Mouse (Mus musculus) MEL (cell line): ENCODE results near the gene Mrps18a. TPM values are rescaled to one million over a fixed set of nuclear protein-coding genes. Genes with fewer than 3 reads are reported as not detected.

Experiments
- DNase-seq: peaks from one replicate; pipeline ENCODE4 v3.0.0; 2011; ENCODE audit warnings: low read depth, low spot score
- H3K27ac ChIP-seq: 2 replicates; pipeline ENCODE4 v1.5.1; 2012; ENCODE audit warnings: low read depth, mild to moderate bottlenecking, control low read depth, low read length, moderate library complexity; ENCODE audit not compliant: control insufficient read depth
- H3K27me3 ChIP-seq, 2 experiments: fragments of 150-350 bp in 1 of 2; sonication (generic) in 1 of 2; 2 replicates each; pipeline ENCODE4 v1.6.1; 2012; ENCODE audit warnings: low read length in 2 of 2, mild to moderate bottlenecking in 2 of 2, improper control_type of control experiment in 1 of 2, moderate library complexity in 1 of 2; ENCODE audit not compliant: insufficient read depth in 2 of 2, control insufficient read depth in 1 of 2
- H3K36me3 ChIP-seq, 2 experiments: 2 replicates each; pipeline ENCODE4 v1.6.1; 2012 to 2014; ENCODE audit warnings: low read length in 2 of 2, improper control_type of control experiment in 1 of 2, inconsistent platforms in 1 of 2, mild to moderate bottlenecking in 1 of 2; ENCODE audit not compliant: insufficient read depth in 2 of 2, control insufficient read depth in 1 of 2
- H3K4me1 ChIP-seq, 2 experiments: fragments of 150-350 bp in 1 of 2; sonication (generic) in 1 of 2; 2 replicates each; pipeline ENCODE4 v1.6.1; 2012; ENCODE audit warnings: low read length in 2 of 2, improper control_type of control experiment in 1 of 2, mild to moderate bottlenecking in 1 of 2; ENCODE audit not compliant: insufficient read depth in 2 of 2, control insufficient read depth in 1 of 2
- H3K4me3 ChIP-seq, 2 experiments: fragments of 150-350 bp in 1 of 2; sonication (generic) in 1 of 2; 2 replicates each; pipeline ENCODE4 v1.5.1; 2012; ENCODE audit warnings: low read depth in 2 of 2, low read length in 2 of 2, mild to moderate bottlenecking in 2 of 2, moderate library complexity in 2 of 2, control low read depth in 1 of 2, improper control_type of control experiment in 1 of 2; ENCODE audit not compliant: control insufficient read depth in 1 of 2, insufficient read depth in 1 of 2
- H3K79me2 ChIP-seq: 2 replicates; pipeline ENCODE4 v1.6.1; 2012; ENCODE audit warnings: mild to moderate bottlenecking, low read length, moderate library complexity; ENCODE audit not compliant: control insufficient read depth, poor library complexity, insufficient read depth
- H3K9ac ChIP-seq: 2 replicates; pipeline ENCODE4 v1.6.1; 2012; ENCODE audit warnings: low read depth, mild to moderate bottlenecking, control low read depth, low read length, moderate library complexity; ENCODE audit not compliant: control insufficient read depth, poor library complexity, severe bottlenecking
- H3K9me3 ChIP-seq: fragments of 150-350 bp; sonication (generic); replicated peaks from 2 replicates; pipeline ENCODE4 v1.6.1; 2012; ENCODE audit warnings: mild to moderate bottlenecking, low read length, improper control_type of control experiment, moderate library complexity; ENCODE audit not compliant: insufficient read depth
- BHLHE40 ChIP-seq: IDR thresholded peaks from 2 replicates; pipeline ENCODE4 v1.6.1; 2012; ENCODE audit warnings: low read depth, mild to moderate bottlenecking, inconsistent platforms, low read length, improper control_type of control experiment, borderline replicate concordance
- CHD1 ChIP-seq: IDR thresholded peaks from 2 replicates; pipeline ENCODE4 v1.6.1; 2012; ENCODE audit warnings: low read depth, mild to moderate bottlenecking, inconsistent platforms, low read length, improper control_type of control experiment
- EP300 ChIP-seq, 2 experiments: IDR thresholded peaks; 2 replicates each; pipeline ENCODE4 v1.6.1; 2011; ENCODE audit warnings: improper control_type of control experiment in 2 of 2, low read length in 2 of 2, low read depth in 1 of 2, mild to moderate bottlenecking in 1 of 2
- ETS1 ChIP-seq: IDR thresholded peaks from 2 replicates; pipeline ENCODE4 v1.6.1; 2012; ENCODE audit warnings: low read depth, mild to moderate bottlenecking, inconsistent platforms, low read length, improper control_type of control experiment, moderate library complexity
- GATA1 ChIP-seq: IDR thresholded peaks from 2 replicates; pipeline ENCODE4 v1.6.1; 2011; ENCODE audit warnings: low read depth, low read length, improper control_type of control experiment
- KAT2A ChIP-seq: conservative IDR thresholded peaks from 2 replicates; pipeline ENCODE4 v1.6.1; 2012; ENCODE audit warnings: low read depth, low read length, improper control_type of control experiment, inconsistent platforms
- MAX ChIP-seq: IDR thresholded peaks from 2 replicates; pipeline ENCODE4 v1.6.1; 2011; ENCODE audit warnings: low read length, improper control_type of control experiment
- MAZ ChIP-seq: IDR thresholded peaks from 2 replicates; pipeline ENCODE4 v1.6.1; 2012; ENCODE audit warnings: low read depth, mild to moderate bottlenecking, inconsistent platforms, low read length, improper control_type of control experiment
- MXI1 ChIP-seq: IDR thresholded peaks from 2 replicates; pipeline ENCODE4 v1.6.1; 2011; ENCODE audit warnings: mild to moderate bottlenecking, low read depth, low read length, improper control_type of control experiment
- MYC ChIP-seq: IDR thresholded peaks from 2 replicates; pipeline ENCODE4 v1.6.1; 2011; ENCODE audit warnings: low read depth, mild to moderate bottlenecking, low read length, improper control_type of control experiment, moderate library complexity
- SIN3A ChIP-seq: IDR thresholded peaks from 2 replicates; pipeline ENCODE4 v1.6.1; 2012; ENCODE audit warnings: low read length, improper control_type of control experiment, inconsistent platforms
- TAL1 ChIP-seq: IDR thresholded peaks from 2 replicates; pipeline ENCODE4 v1.6.1; 2012; ENCODE audit warnings: mild to moderate bottlenecking, inconsistent platforms, low read length, moderate library complexity, mixed read lengths
- TBP ChIP-seq: IDR thresholded peaks from 2 replicates; pipeline ENCODE4 v1.8.0; 2011; ENCODE audit warnings: low read depth, low read length, improper control_type of control experiment
- USF1 ChIP-seq: IDR thresholded peaks from 2 replicates; pipeline ENCODE4 v1.6.1; 2014; ENCODE audit warnings: low read depth, mild to moderate bottlenecking, inconsistent platforms, low read length, improper control_type of control experiment, moderate library complexity
- USF2 ChIP-seq, 2 experiments: IDR thresholded peaks; 2 replicates each; pipeline ENCODE4 v1.6.1; 2011 to 2012; ENCODE audit warnings: improper control_type of control experiment in 2 of 2, low read length in 2 of 2, borderline replicate concordance in 1 of 2, inconsistent platforms in 1 of 2, low read depth in 1 of 2, mild to moderate bottlenecking in 1 of 2; ENCODE audit not compliant: insufficient read depth in 1 of 2
- ZKSCAN1 ChIP-seq: IDR thresholded peaks from 2 replicates; pipeline ENCODE4 v1.6.1; 2012; ENCODE audit warnings: low read depth, mild to moderate bottlenecking, inconsistent platforms, low read length, improper control_type of control experiment, moderate library complexity
- polyA plus RNA-seq, 2 experiments: library from polyadenylated mRNA; stranded (reverse) in 1 of 2; unstranded in 1 of 2; fragments of >175 nt in 1 of 2; fragments of >200 nt in 1 of 2; gene quantifications; 2 replicates each; pipeline versions ENCODE4 v1.2.1 to v1.2.4; 2012; ENCODE audit warnings: low replicate concordance in 2 of 2, low read depth in 1 of 2; ENCODE audit not compliant: insufficient read length in 2 of 2, insufficient read depth in 1 of 2, missing spikeins in 1 of 2
- total RNA-seq: library from RNA; depleted of rRNA; stranded (reverse); fragments of 300-350 nt; gene quantifications from 2 replicates; pipeline ENCODE4 v1.2.3, GENCODE M21; 2012

Mrps18a gene
- total and polyA plus RNA-seq, 3 experiments: 159 to 181 TPM; not detected in 1

- TF ChIP-seq TAL1 (no peak), ZKSCAN1 (no peak), BHLHE40 (no peak), SIN3A (no peak)
- Histone ChIP-seq H3K27ac (peak overlapping the region; percentile 76), H3K4me3 (peak overlapping the region; percentile 44 to 84), H3K4me1 (peaks cover 18 to 30% of the 10 kb centered on the region in 2 experiments; a peak in 3 of 4 replicates), H3K9me3 (no peaks in the 10 kb centered on the region), H3K27me3 (no peaks in the 10 kb centered on the region), H3K36me3 (peaks cover 0 to 20% of the 10 kb centered on the region in 2 experiments; a peak in 3 of 4 replicates), H3K79me2 (peaks cover 9% of the 10 kb centered on the region), H3K9ac (peak overlapping the region; percentile 57)
- DNase-seq: no peak
These were observed 51.8 kb downstream of the Mrps18a start for GRCm38 (mm10) chr17:46162551-46162950.

DNA sequence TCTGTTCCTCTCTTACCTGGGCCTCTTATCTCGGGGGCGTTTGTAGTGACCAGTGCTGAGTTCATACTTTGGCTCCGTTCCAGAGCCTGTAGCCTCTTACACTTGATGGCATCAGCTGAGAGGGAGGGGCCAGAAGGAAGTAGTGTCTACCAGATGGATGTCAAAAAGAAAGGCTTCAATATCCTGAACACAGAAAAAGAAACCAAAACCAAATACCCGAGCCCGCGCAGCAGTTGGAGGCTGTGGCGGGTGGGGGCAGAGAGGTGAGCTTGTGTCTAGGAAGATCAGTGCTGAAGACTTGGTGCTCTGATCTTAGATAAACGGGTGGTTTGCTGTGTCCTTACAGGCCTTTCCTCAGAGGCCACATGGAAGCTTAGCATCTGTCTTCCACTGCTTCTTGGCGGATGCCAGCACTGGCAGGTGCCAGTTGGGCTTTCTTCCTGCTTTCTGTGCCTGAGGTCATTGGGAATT lies 52.2 kb downstream of the Mrps18a start:
- H3K4me1 ChIP-seq: peaks cover 18 to 30% of the 10 kb centered on the region in 2 experiments; a peak in 3 of 4 replicates
- TF ChIP-seq ETS1 (peak; percentile 98), MYC (no peak), KAT2A (peak; percentile 7; the same call in 1 of the 2 replicates), MXI1 (peak; percentile 29; the same call in 1 of the 2 replicates), MAZ (peak; percentile 59; the same call in 1 of the 2 replicates), USF2 (IDR thresholded peaks at IDR 0.05; ENCODE audit: borderline replicate concordance in 1 of 2, insufficient read depth in 1 of 2, low read depth in 1 of 2, low read length in 2 of 2) (no peak), EP300 (IDR thresholded peaks at IDR 0.05; ENCODE audit: low read depth in 1 of 2, low read length in 2 of 2) (peak in 1 of 2 experiments; percentile 62; a peak in 3 of 4 replicates), GATA1 (0 out of 2 replicates have a peak, but pooled peaks have one; percentile 28), SIN3A (peak; percentile 85), TBP (peak; percentile 8; the same call in 1 of the 2 replicates), MAX (peak; percentile 50; the same call in 1 of the 2 replicates), USF1 (no peak), CHD1 (no peak)
- H3K36me3 ChIP-seq: peaks cover 0 to 20% of the 10 kb centered on the region in 2 experiments; a peak in 3 of 4 replicates
- H3K4me3 ChIP-seq: peak overlapping the region; percentile 44 to 84
- peak overlapping the region; percentile 57 for H3K9ac ChIP-seq
- peaks cover 9% of the 10 kb centered on the region for H3K79me2 ChIP-seq
- no peaks in the 10 kb centered on the region for H3K9me3 ChIP-seq
- peak; percentile 78 for DNase-seq
- no peaks in the 10 kb centered on the region for H3K27me3 ChIP-seq
- H3K27ac ChIP-seq: peak overlapping the region; percentile 76
